Mouse (Mus musculus) frontal cortex, postnatal 25 days (tissue): ENCODE results near the gene BC025920.
A peak's percentile ranks its signal among the peaks of the same experiment; 100 is the strongest.

Experiments used
- DNase-seq, 2 experiments: peaks; one replicate each; pipeline ENCODE4 v3.0.0; 2022; ENCODE audit warnings: low spot score in 2 of 2

The BC025920 gene

GRCm38 (mm10) chr10:81574081-81575056 lies 31.7 kb upstream of the BC025920 start, which contains the start of gene Tle2:
Tle2 (plus strand) TSS chr10:81574561.
- DNase-seq, result no peak

- DNase-seq, result no peak
Observed at GRCm38 (mm10) chr10:81575208-81575631, 30.9 kb upstream of the BC025920 start.

DNA sequence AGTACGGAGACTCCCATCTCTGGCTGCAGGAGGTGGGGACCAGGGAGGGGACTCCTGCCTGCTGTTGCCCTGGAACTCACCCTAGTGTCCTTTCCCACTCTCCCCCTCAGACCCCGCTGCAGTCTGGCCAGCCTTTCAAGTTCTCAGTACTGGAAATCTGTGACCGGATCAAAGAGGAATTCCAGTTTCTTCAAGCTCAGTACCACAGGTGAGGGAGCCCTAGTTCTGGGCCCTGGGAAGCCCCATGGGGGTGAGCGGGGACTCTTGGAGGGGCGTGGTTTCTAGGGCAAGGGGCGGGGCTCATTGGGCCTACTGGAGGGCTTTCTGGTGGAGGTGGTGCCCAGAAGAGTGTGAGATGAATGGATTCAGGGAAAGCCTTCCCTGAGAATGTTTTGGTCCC lies 30.4 kb upstream of the BC025920 start:
- no peak for DNase-seq

DNA sequence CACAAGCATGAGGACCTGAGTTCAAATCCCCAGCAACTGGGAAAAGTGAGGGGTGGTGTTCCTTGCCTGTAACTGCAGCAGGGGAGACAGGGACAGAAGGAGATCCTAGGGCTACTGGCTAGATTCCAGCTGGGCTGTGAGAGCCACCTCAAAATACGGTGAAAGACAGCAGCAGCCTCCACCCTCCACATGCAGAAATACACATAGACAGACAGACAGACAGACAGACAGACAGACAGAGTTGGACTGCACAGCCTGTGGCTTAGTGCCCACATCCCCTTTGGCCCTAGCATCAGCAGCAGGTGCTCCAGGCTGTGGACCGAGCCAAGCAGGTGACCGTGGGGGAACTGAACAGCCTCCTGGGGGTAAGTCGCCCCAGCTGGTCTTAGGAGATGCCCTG lies 26.1 kb upstream of the BC025920 start:
- no peak for DNase-seq

GRCm38 (mm10) chr10:81580441-81581070 lies 25.5 kb upstream of the BC025920 start:
- no peak for DNase-seq

DNA sequence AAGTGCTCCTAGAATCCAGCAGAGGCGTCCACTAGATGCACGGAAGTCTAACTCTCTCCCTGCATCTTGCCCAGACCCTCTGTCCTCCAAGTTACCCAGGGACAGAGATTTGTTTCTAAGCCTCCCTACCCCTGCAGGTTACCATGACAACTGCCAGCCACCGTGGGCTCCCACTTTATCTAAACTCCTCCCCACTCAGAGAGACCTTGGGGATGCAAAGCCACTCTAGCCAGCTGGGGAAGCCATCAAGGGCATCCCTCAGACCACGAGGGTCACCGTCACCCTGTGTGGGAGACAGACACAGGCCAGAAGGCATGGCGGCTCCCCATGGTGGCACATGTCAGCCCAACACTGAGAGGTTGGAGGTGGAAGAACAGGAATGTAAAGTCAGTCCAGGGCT lies 22.7 kb upstream of the BC025920 start:
- no peak for DNase-seq

DNA sequence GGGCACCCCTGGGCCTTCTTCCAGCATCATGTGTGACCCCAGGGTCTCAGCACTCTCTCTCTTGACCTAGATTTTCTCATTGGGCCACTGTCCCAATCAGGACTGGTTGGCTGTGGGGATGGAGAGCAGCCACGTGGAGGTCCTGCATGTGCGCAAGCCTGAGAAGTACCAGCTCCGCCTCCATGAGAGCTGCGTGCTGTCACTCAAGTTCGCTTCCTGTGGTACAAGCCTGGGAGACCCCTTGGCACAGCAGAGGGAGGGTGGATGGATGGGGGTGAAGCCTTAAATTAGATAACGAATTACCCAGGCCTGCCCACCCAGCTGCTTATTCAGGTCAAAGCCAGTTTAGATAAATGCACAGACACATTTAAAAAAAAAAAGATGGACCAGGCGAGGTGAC lies 17.3 kb upstream of the BC025920 start:
- no peak for DNase-seq

- DNase-seq, result no peak
Observed at GRCm38 (mm10) chr10:81591846-81592245, 14.2 kb upstream of the BC025920 start.

GRCm38 (mm10) chr10:81592631-81593030 lies 13.4 kb upstream of the BC025920 start:
- no peak for DNase-seq

DNA sequence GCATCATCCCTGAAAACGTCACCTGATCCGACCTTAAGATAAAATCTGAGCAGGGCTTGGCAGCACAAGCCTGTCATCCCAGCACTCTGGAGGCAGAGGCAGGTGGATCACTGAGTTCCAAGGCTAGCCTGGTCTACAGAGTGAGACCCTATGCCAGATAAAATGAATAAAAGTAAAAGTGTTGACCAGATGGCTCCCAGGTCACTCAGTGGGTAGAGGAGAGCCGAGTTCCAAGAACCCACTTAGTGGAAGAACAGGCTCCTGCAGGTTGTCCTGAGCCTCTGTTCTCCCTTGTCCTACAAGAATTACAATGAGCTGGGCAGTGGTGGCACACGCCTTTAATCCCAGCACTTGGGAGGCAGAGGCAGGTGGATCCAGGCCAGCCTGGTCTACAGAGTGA lies 12.8 kb upstream of the BC025920 start:
- DNase-seq, result no peak

GRCm38 (mm10) chr10:81593935-81594334 lies 12.1 kb upstream of the BC025920 start:
- no peak for DNase-seq

- no peak for DNase-seq
Observed at GRCm38 (mm10) chr10:81595599-81595998, 10.5 kb upstream of the BC025920 start.

DNA sequence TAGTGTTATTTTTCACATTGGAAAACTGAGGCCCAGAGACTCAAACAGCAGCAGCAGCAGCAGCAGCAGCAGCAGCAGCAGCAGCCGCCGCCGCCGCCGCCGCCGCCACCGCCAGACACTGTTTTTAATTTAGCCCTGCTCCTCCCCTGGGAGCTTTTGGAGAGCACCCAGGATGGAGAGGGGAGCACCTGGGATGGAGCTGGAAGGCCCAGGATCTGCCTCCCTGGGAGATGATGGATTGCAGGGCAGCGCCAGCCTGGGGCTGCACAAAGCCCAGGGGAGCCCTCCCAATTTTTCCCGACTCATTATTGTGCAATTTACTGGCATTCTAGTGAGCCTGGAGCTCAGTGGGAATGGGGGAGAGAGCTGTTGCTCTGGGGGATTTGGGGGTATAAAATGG lies 9.5 kb upstream of the BC025920 start:
- no peak for DNase-seq

- DNase-seq, result no peak
Observed at GRCm38 (mm10) chr10:81597137-81597950, 8.7 kb upstream of the BC025920 start.

DNA sequence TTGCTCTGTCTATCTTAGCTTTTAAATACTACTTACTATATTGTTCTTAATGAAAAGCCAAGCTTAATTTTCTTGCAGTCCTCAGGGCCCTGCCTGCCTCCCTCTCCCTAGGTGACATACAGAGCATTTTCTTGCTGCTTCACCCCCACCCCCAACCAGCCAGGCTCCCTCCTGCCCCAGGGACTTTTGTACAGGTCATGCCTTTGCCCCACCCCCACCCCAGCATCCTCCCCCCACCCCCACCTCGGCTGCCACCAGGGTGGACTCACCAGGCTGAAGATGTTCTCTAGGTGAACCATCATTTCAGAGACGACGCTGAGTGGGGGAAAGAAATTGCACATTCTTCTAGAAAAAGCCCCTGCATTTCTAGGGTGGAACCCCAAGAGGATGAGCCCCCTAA lies 7.7 kb upstream of the BC025920 start:
- no peak for DNase-seq

GRCm38 (mm10) chr10:81598871-81599270 lies 7.2 kb upstream of the BC025920 start:
- DNase-seq, result no peak

- no peak for DNase-seq
Observed at GRCm38 (mm10) chr10:81599630-81600029, 6.4 kb upstream of the BC025920 start.

GRCm38 (mm10) chr10:81600096-81600495 lies 6.0 kb upstream of the BC025920 start:
- DNase-seq, result no peak

DNA sequence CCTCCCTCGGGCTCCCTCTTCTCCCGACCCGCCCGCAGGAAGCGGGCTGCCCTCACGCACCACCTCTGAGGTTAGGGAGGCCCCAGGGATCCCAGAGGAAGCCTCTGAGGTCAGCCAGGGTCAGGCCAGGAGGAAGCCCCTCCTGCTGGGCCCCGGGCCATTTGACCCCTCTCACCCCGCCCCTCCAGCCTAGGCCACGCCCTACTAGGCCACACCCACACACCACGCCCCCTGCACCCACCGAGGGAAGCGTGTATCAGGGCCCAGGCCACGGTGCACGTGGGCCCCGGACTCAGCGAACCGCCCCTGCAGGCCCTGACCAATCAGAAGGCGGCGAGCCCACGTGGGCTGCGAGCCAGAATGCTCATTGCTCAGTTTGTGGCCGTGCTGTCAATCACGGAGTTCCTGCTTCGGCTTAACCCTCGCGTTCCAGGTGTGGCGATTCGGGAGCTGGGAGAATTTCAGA lies 5.3 kb upstream of the BC025920 start, which contains the start of gene Tle6:
Gene Tle6 (minus strand): TSS at position 336 of the 466 bp plus-strand sequence.
- peak; percentile 93 to 94 for DNase-seq

GRCm38 (mm10) chr10:81601396-81601905 lies 4.6 kb upstream of the BC025920 start:
- DNase-seq, result no peak

DNA sequence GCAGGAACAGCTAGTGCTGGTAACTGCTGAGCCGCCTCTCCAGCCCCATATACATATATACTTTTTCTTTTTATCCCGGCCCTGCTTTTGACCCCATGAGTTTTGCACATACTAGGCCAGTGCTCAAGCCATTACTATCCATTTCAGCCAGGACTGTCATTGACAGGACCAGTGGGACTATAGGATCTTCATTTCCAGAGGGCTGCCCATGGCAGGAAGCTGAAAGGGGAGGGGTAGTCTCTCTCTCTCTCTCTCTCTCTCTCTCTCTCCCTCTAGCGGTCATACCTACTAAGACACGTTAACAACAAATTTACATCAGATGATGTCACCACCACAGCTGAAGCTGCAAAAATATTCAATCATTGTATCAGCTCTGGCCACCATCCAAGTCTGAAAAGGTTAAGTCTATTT lies 3.3 kb upstream of the BC025920 start:
- DNase-seq, result no peak
